Mouse (Mus musculus) midbrain, postnatal 0 days (tissue): ENCODE data around the gene Arpc2. TPM values are rescaled to one million over a fixed set of nuclear protein-coding genes. Genes with fewer than 3 reads are reported as not detected.
A peak's percentile ranks its signal among the peaks of the same experiment; 100 is the strongest.
"Not testable (repeated sequence)": the region's sequence is repeated elsewhere in the genome, so short reads cannot be mapped to it uniquely, and the experiment has no call there.

ENCODE experiments used
- ATAC-seq: fragments of 200-750 bp; cut with Nextera tagmentation; 2 replicates; pipeline ENCODE4 v1.8.0; 2017; ENCODE audit warnings: moderate number of reproducible peaks, mild to moderate bottlenecking, moderate TSS enrichment, moderate library complexity; ENCODE audit not compliant: low FRiP score
- DNase-seq: peaks from one replicate; pipeline ENCODE4 v3.0.0-alpha.2; 2015; ENCODE audit warnings: low spot score
- H3K27ac ChIP-seq: fragments of 300-500 bp; sonication (generic); 2 replicates; pipeline ENCODE4 v1.5.1; 2014; ENCODE audit warnings: low read depth, mild to moderate bottlenecking, low read length, mixed read lengths
- H3K27me3 ChIP-seq: fragments of 300-500 bp; sonication (generic); 2 replicates; pipeline ENCODE4 v1.6.1; 2014; ENCODE audit warnings: low read length, control low read depth, mixed read lengths; ENCODE audit not compliant: insufficient read depth
- H3K36me3 ChIP-seq: fragments of 300-500 bp; sonication (generic); 2 replicates; pipeline ENCODE4 v1.6.1; 2014; ENCODE audit warnings: low read length, control low read depth, mixed read lengths; ENCODE audit not compliant: insufficient read depth
- H3K4me1 ChIP-seq: fragments of 300-500 bp; sonication (generic); 2 replicates; pipeline ENCODE4 v1.6.1; 2014; ENCODE audit warnings: mild to moderate bottlenecking, control low read depth, antibody characterized with exemption, low read length, mixed read lengths; ENCODE audit not compliant: insufficient read depth
- H3K4me2 ChIP-seq: fragments of 300-500 bp; sonication (generic); 2 replicates; pipeline ENCODE4 v1.6.1; 2014; ENCODE audit warnings: low read depth, mild to moderate bottlenecking, low read length, mixed read lengths; ENCODE audit not compliant: poor library complexity, severe bottlenecking
- H3K4me3 ChIP-seq: fragments of 300-500 bp; sonication (generic); 2 replicates; pipeline ENCODE4 v1.5.1; 2014; ENCODE audit warnings: low read depth, mild to moderate bottlenecking, low read length, moderate library complexity
- H3K9ac ChIP-seq: fragments of 300-500 bp; sonication (generic); replicated peaks from 2 replicates; pipeline ENCODE4 v1.6.1; 2014; ENCODE audit warnings: mild to moderate bottlenecking, low read length, moderate library complexity, mixed read lengths; ENCODE audit not compliant: poor library complexity, severe bottlenecking
- H3K9me3 ChIP-seq: fragments of 300-500 bp; sonication (generic); 2 replicates; pipeline ENCODE4 v1.6.1; 2016; ENCODE audit warnings: low read length, control low read depth
- CTCF ChIP-seq: IDR thresholded peaks from 2 replicates; pipeline ENCODE4 v1.5.1; 2016; ENCODE audit warnings: antibody characterized with exemption, mild to moderate bottlenecking
- WGBS: fragments of 180-500 bp; shearing (Covaris S2); extraction: QIAGEN DNeasy Blood & Tissue Kit; methylation state at CpG from one replicate; pipeline ENCODE4 v1.1.7; 2014; 5-methylcytosine and 5-hydroxymethylcytosine counted together
- polyA plus RNA-seq: library from polyadenylated mRNA; unstranded; fragments of >200 nt; fragmentation: Nextera tagmentation; extraction: Ambion mirVana; gene quantifications from 2 replicates; pipeline ENCODE4 v1.2.1, GENCODE M21; 2015
- total RNA-seq: library from RNA; depleted of rRNA; stranded (reverse); fragments of >200 nt; gene quantifications from 2 replicates; pipeline ENCODE4 v1.2.3, GENCODE M21; 2014

Arpc2 gene
- total and polyA plus RNA-seq, 2 experiments from 2014 or later = 149 to 464 TPM

GRCm38 (mm10) chr1:74282896-74283625 is 47.2 kb downstream of the Arpc2 start:
- Histone ChIP-seq H3K36me3 (peaks cover 34% of the 10 kb centered on the region), H3K4me1 (peaks cover 4% of the 10 kb centered on the region; the same call in 1 of the 2 replicates), H3K27ac (no peak overlapping the region), H3K4me2 (peak overlapping the region; percentile 69; the same call in 1 of the 2 replicates), H3K9ac (no peak overlapping the region), H3K9me3 (no peaks in the 10 kb centered on the region), H3K27me3 (no peaks in the 10 kb centered on the region), H3K4me3 (no peak overlapping the region)
- no peak for TF ChIP-seq CTCF
- ATAC-seq (no peak), DNase-seq (no peak)
- 86% methylated on average over 10 of the region's 10 CpGs for WGBS

- peak overlapping the region; percentile 71; the same call in 1 of the 2 replicates for H3K27ac ChIP-seq
- WGBS = 10% methylated on average over 14 of the region's 15 CpGs
- H3K9me3 ChIP-seq = no peaks in the 10 kb centered on the region
- H3K4me1 ChIP-seq = peaks cover 4% of the 10 kb centered on the region; the same call in 1 of the 2 replicates
- H3K9ac ChIP-seq = peak overlapping the region; percentile 77
- peak; percentile 70 for DNase-seq
- H3K36me3 ChIP-seq = peaks cover 38% of the 10 kb centered on the region
- H3K27me3 ChIP-seq = no peaks in the 10 kb centered on the region
- H3K4me2 ChIP-seq = peak overlapping the region; percentile 69
- peak overlapping the region; percentile 79 for H3K4me3 ChIP-seq
- no peak for TF ChIP-seq CTCF
- ATAC-seq = peak; percentile 64
Observed at GRCm38 (mm10) chr1:74283686-74284463, 48.0 kb downstream of the Arpc2 start.

- H3K9me3 ChIP-seq = no peaks in the 10 kb centered on the region
- peak within 1 kb of the TSS; percentile 71 for H3K27ac ChIP-seq
- H3K4me3 ChIP-seq = peak within 1 kb of the TSS; percentile 79
- no peaks in the 10 kb centered on the region for H3K27me3 ChIP-seq
- ATAC-seq (peak; percentile 97), DNase-seq (peak; percentile 100)
- under 1% methylated on average over 56 of the region's 56 CpGs for WGBS
- H3K4me2 ChIP-seq = peak within 1 kb of the TSS; percentile 71
- peaks cover 4% of the 10 kb centered on the region; the same call in 1 of the 2 replicates for H3K4me1 ChIP-seq
- H3K36me3 ChIP-seq = peaks cover 32% of the 10 kb centered on the region
- TF ChIP-seq CTCF = peak; percentile 41
- H3K9ac ChIP-seq = peak within 1 kb of the TSS; percentile 77
Observed at GRCm38 (mm10) chr1:74284543-74285160, 48.8 kb downstream of the Arpc2 start, which contains the start of the genes Aamp and Pnkd. Gene Aamp (minus strand): TSS chr1:74284738. Gene Pnkd (plus strand): TSS chr1:74284930.

GRCm38 (mm10) chr1:74285212-74286010 is 49.5 kb downstream of the Arpc2 start:
- Histone ChIP-seq H3K9me3 (no peaks in the 10 kb centered on the region), H3K27me3 (no peaks in the 10 kb centered on the region), H3K4me1 (peaks cover 4% of the 10 kb centered on the region; the same call in 1 of the 2 replicates), H3K27ac (peak overlapping the region; percentile 49), H3K4me2 (peak overlapping the region; percentile 71), H3K36me3 (peaks cover 34% of the 10 kb centered on the region), H3K4me3 (peak overlapping the region; percentile 79), H3K9ac (peak overlapping the region; percentile 61)
- ATAC-seq = no peak
- 3% methylated on average over 23 of the region's 23 CpGs for WGBS
- TF ChIP-seq CTCF = no peak
- DNase-seq = peak; percentile 14

- H3K27ac ChIP-seq, H3K9me3 ChIP-seq, H3K27me3 ChIP-seq, H3K4me3 ChIP-seq, H3K9ac ChIP-seq, ATAC-seq, H3K4me2 ChIP-seq, H3K4me1 ChIP-seq: not testable (repeated sequence)
- 60% methylated on average over 15 of the region's 17 CpGs for WGBS
- peak; percentile 65 for TF ChIP-seq CTCF
- H3K36me3 ChIP-seq = peaks cover 28% of the 10 kb centered on the region
- DNase-seq = peak; percentile 28
Observed at GRCm38 (mm10) chr1:74286869-74287607, 51.2 kb downstream of the Arpc2 start.
